Mouse (Mus musculus) cerebellum, adult 11 months (tissue): ENCODE results near the gene Mras.

ENCODE experiments used
- DNase-seq: peaks from one replicate; pipeline ENCODE4 v3.0.0; 2022

Mras gene

DNA sequence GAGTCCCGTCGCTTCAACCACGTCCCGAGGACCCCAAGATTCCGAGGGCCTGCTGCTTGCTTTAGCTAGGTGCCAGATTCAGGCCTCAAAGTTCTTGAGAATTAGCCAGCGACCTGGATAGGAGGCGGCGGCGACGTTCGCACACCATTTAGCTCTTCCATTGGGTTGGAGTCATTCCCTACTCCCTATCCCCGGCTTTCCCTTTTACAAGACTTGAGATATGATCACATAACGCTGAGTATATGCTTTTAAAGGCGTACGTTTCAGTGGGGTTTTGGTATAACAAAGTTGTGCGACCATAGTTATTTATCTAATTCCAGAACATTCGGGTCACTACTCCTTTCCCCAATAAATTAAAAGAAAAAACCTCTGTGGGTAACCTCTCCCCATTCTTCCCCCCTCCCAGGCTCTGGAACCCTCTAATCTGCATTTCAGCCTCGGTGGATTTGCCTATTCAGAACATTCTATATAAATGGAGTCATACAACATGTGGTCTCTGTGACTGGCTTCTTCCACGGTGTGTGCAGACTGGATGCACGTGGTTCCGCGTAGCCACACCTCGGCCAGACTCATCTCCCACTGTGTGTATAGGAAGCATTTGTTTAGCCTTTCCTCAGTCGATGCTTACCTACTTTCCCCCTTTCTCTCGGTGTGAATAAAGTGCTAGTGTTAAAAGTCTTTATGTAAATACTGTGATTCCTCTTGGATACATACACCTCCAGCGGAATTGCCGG, at the start of gene Mras:
Gene Mras, minus strand, starts transcription at position 351 of the 734 bp plus-strand sequence.
- DNase-seq: no peak

DNA sequence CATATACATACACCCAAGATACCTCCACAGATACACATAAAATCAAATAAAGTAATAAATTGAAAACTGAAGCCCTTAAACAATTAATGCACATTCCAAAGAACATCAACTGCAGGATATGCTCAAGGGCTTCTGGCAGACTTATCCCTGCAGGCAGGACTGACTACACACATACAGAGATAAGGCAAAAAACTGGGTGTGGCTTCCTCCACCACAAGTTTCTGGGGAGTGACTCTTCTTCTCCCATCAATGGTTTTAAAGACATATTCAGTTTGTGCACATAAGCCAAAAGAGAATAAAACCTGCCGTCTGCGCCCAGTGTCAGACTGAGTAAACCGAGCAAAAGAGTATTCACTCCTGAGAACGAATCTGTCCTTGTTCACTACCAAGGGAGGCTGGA, 48.0 kb upstream of the Mras start:
- no peak for DNase-seq

DNA sequence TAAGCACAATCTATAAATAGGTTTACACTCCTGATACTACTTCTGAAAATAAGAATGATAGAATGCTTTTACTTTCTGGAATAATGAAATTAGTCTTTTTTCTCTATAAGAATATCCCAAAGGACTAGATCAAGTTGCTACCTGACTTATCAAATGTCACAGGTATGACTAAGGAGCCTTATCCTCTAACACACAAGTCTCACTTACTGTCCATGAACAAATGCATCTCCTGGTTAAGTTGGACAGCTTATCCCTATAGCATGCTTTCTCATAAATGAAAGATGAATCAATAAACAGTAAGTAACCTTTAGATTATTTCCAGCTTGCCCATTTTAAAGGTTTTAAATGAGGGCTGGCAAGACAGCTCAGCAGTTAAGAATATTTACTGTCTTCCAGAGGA, 47.5 kb upstream of the Mras start:
- DNase-seq: no peak

DNA sequence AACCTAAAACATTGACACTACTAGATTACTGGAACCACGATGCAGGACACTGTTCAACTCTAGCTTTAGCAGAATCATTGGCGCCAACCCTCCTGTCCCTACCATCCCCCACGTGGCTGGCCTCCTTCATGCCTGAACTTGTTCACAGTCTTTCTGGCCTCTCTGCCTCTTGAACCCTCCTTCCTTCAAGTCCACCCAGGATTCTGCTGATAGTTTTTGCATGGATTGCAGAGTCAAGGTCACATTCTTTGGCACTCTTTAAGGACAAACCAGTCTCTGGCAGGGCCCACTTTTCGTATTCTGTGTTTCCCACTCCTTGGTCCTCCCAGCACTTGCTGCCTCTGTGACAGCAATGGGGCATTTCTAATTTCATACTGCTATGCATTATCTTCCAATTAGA, 46.0 kb upstream of the Mras start:
- no peak for DNase-seq

DNA sequence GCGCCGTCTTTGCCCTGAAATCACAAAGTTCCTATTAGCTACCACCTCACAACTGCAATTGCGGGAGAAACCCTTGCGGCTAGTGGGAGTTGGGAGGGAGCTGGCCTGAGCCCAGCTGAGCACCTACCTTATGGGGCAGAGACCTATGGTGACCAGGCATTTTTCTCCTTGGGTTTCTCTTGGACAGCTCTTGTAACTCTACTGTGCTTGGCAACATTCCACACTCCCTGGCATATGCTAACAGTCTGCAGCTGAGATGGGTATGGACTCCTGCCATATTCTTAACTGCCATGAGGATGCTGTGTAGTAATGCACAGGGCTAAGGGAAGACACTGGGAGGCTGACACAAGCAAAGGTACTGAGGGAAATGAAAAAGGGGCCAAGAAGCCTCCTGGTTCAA, 43.6 kb upstream of the Mras start:
- peak; percentile 50 for DNase-seq

DNA sequence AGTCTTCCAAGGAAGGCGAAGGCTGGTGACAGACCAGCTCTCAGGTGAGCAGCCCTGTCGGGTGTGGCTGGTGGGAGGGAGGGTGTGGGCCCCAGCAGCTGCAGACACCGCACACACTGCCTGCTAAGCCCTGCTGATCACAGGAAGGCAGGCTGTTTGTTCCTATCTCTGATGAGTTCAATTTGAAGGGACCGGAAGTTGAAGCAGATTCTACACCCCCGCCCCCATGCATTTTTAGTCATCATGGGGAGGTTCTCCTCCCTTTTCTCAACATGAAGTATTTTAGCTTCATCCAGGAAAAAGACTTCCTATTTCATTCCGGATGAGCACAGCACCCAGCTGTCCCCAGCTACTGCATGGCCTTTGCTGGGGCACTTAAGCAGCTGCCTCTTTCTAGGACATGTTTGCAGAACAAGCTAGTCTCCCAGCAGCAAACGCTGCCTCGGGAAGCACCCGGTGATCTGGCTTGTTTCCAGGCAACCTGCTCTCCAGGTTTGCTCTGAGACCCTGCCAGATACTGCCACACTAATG, 42.1 kb upstream of the Mras start:
- DNase-seq: peak; percentile 24

DNA sequence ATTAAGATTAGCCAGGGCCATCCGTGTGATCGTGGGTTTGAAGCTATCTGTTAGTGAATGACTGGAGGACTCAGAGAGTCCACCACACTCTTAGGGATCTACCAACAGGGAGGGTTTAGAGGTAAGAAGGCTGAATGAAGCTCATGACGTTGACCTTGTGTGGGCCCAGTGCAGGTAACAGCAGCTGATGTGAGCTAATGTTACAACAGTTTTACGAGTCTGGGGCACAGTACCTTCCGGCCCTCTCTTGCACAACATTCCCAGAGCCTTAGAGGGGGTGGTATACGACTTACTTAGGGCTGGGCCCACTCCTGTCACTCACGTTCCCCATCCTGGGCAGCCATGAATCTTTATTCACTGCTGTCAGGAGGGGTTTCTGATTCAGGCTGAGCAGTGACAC, 34.2 kb upstream of the Mras start:
- DNase-seq: no peak

DNA sequence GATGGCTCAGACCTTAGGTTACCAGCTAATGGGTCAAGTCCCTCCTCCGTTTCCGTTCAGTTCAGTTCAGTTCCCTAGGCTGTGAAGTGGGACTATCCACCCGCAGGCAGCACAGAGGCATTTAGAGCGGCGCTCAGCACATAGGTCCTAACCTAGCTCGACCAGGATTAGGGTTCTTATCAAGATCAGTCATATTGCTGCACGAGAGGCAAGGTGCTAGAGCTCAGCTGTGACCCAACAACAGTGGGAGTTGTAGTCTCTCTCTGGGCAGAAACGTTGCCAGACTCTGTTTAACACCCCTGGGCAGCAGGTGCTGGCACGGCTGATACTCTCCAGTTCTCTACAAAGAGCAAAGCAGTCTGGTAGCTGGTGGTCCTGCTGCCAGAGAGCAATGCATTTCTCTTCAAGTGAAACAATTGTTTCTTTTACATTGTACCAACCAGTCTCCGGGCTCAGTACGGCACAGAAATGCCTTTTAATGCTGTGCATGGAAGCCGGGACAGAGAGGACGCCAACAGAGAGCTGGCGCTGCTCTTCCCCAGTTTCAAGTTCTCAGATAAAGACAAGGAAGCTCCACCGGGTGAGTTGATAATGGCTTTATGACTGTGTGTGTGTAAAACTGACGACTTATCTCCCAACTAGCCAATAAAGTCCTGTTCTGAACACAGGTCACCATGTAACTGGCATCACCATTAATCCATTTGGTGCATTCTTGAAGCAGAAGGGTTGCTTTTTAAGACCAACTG, 33.3 kb upstream of the Mras start:
- DNase-seq: no peak

DNA sequence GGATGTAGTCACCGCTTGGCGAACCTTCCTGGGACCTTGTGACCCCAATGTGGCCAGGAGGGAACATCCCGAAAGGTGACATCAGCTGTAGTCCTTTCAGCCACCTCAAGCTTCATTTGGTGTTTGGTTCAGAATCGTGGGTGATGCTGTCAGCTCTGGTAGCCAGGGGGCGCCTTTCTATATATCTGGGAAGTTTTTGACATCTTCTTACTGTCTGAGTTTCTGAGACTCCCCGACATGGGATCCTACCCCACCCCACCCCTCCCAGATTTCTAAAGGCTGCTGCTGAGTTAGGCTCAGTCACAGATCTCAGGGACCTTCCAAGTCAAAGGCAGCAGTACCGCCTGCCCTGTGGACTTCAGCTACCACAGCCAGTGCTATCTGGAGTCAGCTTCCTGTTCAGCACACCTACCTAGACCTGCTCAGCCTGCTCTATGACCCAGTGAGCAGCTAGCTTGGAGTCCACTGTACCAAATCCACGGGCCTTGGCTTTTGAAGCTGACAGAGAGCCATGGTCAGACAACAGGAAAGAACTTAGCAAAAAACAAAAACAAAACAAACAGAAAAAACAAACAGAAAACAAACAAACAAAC, 32.6 kb upstream of the Mras start:
- DNase-seq: no peak

DNA sequence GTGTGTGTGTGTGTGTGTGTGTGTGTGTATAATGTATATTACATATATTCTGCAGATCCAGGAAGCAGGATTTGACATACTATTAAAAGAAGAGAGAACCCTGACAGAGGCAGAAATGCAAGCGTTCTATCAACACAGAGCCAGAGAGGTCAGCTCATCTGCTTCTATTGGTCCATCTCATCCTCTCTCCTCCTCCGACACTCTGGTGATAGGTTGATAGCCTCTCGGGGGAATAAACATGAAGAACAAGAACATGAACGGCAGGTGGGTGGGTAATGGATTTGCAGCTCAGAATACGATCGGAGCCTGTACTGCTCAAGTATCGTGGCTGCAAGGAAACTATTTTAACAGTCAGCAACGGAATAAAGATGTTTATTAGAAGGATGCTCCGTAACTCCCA, 31.4 kb upstream of the Mras start:
- DNase-seq: no peak

DNA sequence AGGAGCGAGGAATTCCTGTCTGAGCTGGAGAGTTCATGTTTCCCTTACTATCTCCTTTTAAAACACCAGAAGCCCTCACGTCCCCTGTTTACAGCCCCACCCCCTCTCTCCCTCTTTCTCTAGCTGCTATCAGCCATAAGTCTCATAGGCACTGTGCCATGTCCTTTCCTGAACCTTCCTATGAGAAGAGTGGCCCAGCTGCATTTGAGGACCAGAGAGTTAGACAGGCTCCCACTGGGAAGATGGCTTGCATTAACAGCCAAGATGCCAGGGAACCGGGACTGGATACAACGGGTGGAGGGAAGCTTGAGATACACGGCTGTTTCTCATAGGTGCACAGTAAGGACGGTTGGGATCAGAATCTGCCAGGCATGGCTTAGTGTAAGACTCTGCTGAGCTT, 27.7 kb upstream of the Mras start:
- no peak for DNase-seq

DNA sequence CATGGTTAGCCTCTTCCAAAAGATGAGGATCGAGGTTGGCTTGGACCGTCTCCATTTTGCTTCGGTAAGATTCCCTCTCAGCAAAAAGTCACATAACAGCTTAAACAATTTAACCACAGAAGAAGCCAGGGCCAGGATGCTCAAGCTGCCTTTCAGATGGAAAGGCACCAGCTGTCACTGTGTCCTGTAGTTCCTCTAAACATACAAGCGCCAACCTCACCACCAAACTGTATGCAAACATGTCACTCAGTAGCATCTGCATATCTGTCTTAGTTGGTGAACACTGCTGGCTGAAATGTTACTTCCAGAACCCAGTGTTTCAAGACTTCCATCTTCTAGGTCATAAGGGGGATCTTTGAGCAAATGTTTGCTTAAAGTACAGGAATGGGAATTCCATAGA, 22.5 kb upstream of the Mras start:
- no peak for DNase-seq

DNA sequence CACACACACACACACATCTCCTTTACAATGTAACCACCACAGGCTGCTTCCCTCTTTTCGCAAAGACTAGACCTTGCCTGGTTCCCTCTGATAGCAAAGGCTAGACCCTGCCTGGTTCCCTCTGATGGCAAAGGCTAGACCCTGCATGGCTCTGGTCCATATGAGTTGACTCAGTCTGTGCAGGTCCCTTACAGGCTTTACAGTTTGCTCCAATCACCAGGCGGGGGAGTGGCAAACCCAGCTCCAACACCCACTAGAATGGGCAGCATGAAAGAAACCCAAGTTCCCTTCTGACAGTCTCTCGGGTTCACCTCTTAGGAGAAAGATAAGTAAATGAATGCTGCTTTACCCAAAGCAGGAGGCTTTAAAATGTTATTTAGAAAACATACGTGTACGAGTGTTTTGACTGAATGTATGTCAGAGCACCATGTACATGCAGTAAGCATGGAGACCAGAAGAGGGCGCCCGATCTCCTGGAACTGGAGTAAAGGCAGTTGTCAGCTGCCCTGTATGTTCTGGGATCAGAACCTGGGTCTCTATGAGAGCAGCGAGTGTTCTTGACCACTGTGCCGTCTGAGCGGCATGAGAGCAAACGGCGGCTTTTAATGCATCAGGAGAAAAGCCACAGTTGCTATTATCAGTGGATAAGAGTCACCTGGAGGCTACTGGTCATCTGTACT, 21.5 kb upstream of the Mras start:
- DNase-seq: peak; percentile 53

DNA sequence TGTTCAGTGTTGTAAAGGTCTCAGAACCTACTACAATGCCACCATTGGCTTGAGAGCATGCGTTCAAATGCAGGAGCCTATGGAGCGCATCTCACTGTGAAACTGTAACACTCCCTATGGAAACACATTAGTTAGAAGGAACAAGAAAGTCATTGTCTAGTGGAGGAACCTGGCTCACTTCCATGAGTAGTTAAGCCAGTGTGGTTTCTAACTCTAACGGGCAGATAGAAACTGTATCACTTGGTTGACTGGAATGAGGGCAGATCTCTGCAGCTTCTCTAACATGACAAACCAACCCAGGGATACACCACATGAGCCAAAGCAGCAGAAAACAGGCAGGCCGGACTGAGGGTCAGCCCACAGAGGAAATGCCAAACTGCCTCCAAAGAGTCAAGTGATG, 17.0 kb upstream of the Mras start:
- no peak for DNase-seq

DNA sequence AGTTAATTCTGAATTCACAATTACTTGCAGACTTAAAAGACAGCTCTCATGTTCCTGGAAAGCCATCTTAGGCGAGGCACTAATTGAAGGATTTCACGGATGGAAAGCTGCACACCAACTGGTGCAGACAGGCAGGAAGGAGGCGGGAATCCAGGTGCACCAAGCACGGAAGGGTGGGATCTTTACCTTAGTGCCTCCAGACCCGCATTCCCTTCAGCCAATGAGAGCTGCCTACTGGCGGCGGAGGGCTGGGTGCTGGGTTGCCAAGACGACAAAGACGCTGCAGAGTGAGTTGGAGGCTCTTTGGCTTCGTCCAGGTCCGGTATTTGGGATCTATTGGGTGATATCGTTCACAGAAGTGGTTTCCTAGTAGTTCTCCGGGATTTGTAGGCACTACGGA, 14.0 kb upstream of the Mras start, which contains the start of gene Nme9:
Gene Nme9, plus strand, starts transcription at position 315 of the 400 bp plus-strand sequence.
- DNase-seq: no peak

DNA sequence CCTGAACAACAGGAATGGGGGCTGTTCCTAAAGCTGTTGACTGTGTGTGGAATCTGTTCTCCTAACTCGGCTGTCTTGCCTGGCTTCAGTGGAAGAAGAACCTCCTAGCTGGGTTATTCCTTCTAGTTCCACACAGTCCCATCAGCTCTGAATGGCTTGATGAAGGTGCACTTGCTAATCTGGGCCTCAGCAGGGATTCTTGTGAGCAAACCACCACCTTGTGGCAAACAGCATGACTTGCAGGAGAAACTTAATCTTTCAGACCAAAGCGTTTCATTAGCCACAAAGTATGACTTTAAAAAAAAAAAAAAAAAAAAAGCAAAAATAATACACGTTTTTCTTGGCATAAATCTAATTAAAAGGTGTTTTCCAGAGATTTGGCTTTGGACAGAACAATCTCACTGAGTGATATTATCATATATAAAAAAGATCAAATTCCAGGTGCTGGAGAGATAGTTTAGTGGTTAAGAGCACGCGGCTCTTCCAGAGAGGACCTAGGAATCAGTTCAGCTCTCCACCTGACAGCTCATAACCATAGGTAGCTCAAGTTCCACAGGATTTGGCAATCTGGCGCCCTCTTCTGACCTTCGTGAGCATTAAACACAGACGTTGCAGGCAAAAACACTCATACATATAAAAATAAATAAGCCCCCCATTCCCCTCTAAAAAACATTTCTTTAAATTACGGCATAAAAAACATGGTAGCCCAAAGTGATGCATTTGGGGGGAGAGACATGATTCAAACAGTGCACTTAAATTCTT, 12.9 kb upstream of the Mras start:
- no peak for DNase-seq

DNA sequence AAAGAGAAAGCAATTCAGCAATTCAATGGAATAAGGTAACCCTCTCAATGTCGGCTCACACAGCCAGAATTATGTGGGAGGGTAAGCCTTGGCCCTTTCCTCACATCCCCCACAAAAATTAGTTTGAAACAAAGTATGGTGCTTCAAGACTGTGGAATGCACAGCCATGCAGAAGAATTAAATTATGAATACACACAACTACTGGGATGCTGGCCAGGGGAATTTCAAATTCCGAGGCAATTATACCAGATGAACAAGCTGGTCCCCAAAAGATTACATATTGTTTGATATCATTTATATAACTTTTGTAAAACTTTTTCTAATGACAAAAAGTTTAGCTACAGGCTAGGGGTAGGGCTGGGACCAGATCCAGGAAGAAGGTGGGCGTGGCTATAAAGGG, 10.1 kb upstream of the Mras start:
- no peak for DNase-seq

DNA sequence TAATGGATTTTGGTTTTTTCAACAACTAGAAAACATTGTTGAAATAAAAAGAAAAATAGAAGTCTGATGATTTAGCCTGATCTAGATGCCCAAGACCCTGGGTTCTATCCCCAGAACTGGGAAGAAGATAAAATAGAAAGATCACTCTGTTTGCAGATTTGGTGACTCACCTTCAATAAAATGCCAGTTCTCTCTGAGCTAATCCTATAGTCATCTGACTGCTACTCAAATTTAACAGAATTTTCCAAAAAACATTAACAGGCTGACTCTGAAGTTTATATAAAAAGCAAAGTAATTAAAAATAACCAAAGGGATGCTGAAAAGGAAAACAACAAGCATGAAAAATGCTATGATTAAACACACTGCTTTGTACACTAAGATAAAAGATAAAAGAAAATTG, 9.1 kb upstream of the Mras start:
- no peak for DNase-seq

DNA sequence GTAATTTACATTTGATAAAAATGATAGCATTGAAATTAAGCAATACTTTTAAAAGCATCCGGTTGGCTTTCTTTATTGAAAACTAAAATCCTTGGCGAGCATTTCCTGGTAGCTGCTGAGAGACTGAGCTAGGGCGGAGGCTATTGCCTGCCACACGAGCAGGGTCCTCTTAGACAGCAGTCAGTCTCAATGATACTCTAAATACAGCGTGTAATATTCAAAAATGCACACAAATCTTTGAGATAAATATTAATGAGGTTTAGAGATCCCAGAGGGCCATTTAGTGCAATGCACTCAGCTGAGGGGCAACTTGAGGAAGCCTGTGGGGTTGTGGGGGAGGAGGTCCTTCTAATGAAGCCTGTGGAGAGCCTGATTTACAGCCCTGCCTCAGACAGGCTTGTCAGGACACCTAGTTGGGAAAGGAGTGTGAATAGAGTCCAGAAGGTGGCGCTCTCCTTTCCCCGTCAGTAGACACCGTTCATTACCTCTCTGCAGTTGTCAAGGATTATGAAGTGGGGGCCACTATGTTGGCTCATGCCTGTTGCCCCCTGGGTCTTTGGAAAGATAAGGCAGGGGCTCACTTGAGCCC, 7.5 kb upstream of the Mras start:
- no peak for DNase-seq

DNA sequence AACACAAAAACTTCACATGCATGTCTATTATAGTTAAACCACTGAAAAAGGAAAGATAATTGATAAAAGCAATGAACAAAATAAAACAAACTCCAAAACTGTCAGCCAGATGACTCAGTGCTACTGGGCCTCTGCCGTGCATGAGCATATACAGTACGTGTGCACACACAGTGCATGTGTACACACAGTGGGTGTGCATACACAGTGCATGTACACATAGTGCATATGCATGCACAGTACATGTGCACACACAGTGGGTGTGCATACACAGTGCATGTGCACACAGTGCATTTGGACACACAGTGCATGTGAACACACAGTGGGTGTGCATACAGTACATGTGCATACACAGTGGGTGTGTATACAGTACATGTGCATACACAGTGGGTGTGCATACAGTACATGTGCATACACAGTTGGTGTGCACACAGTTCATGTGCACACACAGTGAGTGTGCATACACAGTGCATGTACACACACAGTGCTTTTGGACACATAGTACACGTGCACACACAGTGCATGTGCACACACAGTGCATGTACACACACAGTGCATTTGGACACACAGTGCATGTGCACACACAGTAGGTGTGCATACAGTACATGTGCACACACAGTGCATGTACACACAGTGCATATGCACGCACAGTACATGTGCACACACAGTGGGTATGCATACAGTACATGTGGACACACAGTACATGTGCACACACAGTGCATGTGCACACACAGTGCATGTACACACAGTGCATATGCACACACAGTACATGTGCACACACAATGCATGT, 4.7 kb upstream of the Mras start:
- no peak for DNase-seq

DNA sequence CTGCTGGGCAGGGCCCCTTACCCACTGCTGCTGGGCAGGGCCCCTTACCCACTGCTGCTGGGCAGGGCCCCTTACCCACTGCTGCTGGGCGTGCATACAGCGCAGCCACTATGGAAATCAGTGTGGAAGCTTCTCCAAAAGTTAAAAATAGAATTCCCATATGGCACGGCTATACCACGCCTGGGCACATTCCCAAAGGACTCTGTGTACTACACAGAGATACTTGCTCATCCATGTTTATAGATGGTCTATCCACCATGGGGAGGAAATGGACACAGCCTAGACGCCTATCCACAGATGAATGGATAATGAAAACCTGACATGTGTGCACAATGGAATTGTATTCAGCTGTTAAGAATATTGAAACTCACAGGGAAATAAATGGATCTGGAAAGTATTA, 3.8 kb upstream of the Mras start:
- no peak for DNase-seq
